Mouse (Mus musculus) CH12.LX (cell line): ENCODE measurements around the gene Snrpg. TPM values are rescaled to one million over a fixed set of nuclear protein-coding genes. Genes with fewer than 3 reads are reported as not detected.
A peak's percentile ranks its signal among the peaks of the same experiment; 100 is the strongest.

ENCODE experiments used
- DNase-seq: peaks from one replicate; pipeline ENCODE4 v3.0.0-alpha.2; 2013; ENCODE audit errors: extremely low read depth
- H3K27ac ChIP-seq: 2 replicates; pipeline ENCODE4 v1.5.1; 2012; ENCODE audit warnings: low read depth, mild to moderate bottlenecking, control low read depth, moderate library complexity; ENCODE audit not compliant: insufficient read depth
- H3K27me3 ChIP-seq: replicated peaks from 2 replicates; pipeline ENCODE3; 2012; ENCODE audit warnings: inconsistent platforms
- H3K36me3 ChIP-seq, 2 experiments: replicated peaks in 1 of 2; 2 replicates each; pipeline versions ENCODE3 to v1.6.1; 2012; ENCODE audit warnings: inconsistent platforms in 1 of 2, low read length in 1 of 2, mild to moderate bottlenecking in 1 of 2, mixed read lengths in 1 of 2, moderate library complexity in 1 of 2; ENCODE audit not compliant: control insufficient read depth in 1 of 2, insufficient read depth in 1 of 2
- H3K4me1 ChIP-seq, 2 experiments: 2 replicates each; pipeline ENCODE4 v1.6.1; 2012; ENCODE audit warnings: inconsistent platforms in 1 of 2, moderate library complexity in 1 of 2; ENCODE audit not compliant: insufficient read depth in 2 of 2, control insufficient read depth in 1 of 2
- H3K4me2 ChIP-seq: 2 replicates; pipeline ENCODE4 v1.6.1; 2012; ENCODE audit warnings: low read depth, mild to moderate bottlenecking, control low read depth; ENCODE audit not compliant: poor library complexity, insufficient read depth, severe bottlenecking
- H3K4me3 ChIP-seq, 3 experiments: fragments of 150-350 bp in 1 of 3; sonication (generic) in 1 of 3; replicated peaks in 1 of 3; 2 replicates each; pipeline versions ENCODE3 to v1.5.1; 2011 to 2012; ENCODE audit warnings: low read depth in 2 of 3, low read length in 2 of 3, mild to moderate bottlenecking in 2 of 3, moderate library complexity in 2 of 3, control low read depth in 1 of 3, improper control_type of control experiment in 1 of 3, inconsistent platforms in 1 of 3, mixed read lengths in 1 of 3; ENCODE audit not compliant: poor library complexity in 1 of 3
- H3K79me2 ChIP-seq: replicated peaks from 2 replicates; pipeline ENCODE4 v1.6.1; 2012; ENCODE audit warnings: mild to moderate bottlenecking, moderate library complexity; ENCODE audit not compliant: control insufficient read depth, poor library complexity, insufficient read depth, severe bottlenecking; ENCODE audit errors: extremely low read depth
- H3K9ac ChIP-seq: 2 replicates; pipeline ENCODE4 v1.6.1; 2012; ENCODE audit warnings: low read depth, mild to moderate bottlenecking, control low read depth, moderate library complexity; ENCODE audit not compliant: insufficient read depth
- H3K9me3 ChIP-seq: replicated peaks from 2 replicates; pipeline ENCODE3; 2012; ENCODE audit warnings: low read length, inconsistent platforms, mixed read lengths
- CHD2 ChIP-seq: IDR thresholded peaks from 2 replicates; pipeline ENCODE4 v1.6.1; 2011; ENCODE audit warnings: low read length, improper control_type of control experiment
- CTCF ChIP-seq, 2 experiments: IDR thresholded peaks in 1 of 2; conservative IDR thresholded peaks in 1 of 2; 2 replicates each; pipeline ENCODE4 v1.5.1; 2011 to 2012; ENCODE audit warnings: low read depth in 2 of 2, low read length in 2 of 2, improper control_type of control experiment in 1 of 2, inconsistent platforms in 1 of 2, mild to moderate bottlenecking in 1 of 2, moderate library complexity in 1 of 2
- E2F4 ChIP-seq: IDR thresholded peaks from 2 replicates; pipeline ENCODE4 v1.6.1; 2011; ENCODE audit warnings: low read depth, low read length, improper control_type of control experiment; ENCODE audit not compliant: insufficient replicate concordance
- ELF1 ChIP-seq: IDR thresholded peaks from 2 replicates; pipeline ENCODE4 v1.6.1; 2014; ENCODE audit warnings: low read depth, mild to moderate bottlenecking, inconsistent platforms, low read length, improper control_type of control experiment
- EP300 ChIP-seq: IDR thresholded peaks from 2 replicates; pipeline ENCODE4 v1.6.1; 2011; ENCODE audit warnings: low read length, improper control_type of control experiment
- HCFC1 ChIP-seq: IDR thresholded peaks from 2 replicates; pipeline ENCODE4 v1.6.1; 2012; ENCODE audit warnings: low read depth, mild to moderate bottlenecking, inconsistent platforms, low read length, improper control_type of control experiment
- IRF4 ChIP-seq: IDR thresholded peaks from 2 replicates; pipeline ENCODE4 v1.6.1; 2014; ENCODE audit warnings: low read depth, mild to moderate bottlenecking, inconsistent platforms, low read length, improper control_type of control experiment
- JUN ChIP-seq: IDR thresholded peaks from 2 replicates; pipeline ENCODE4 v1.6.1; 2011; ENCODE audit warnings: low read depth, mild to moderate bottlenecking, low read length, improper control_type of control experiment, moderate library complexity; ENCODE audit not compliant: insufficient read depth
- JUND ChIP-seq: conservative IDR thresholded peaks from 2 replicates; pipeline ENCODE4 v1.6.1; 2011; ENCODE audit warnings: low read depth, low read length, improper control_type of control experiment
- MAFK ChIP-seq: IDR thresholded peaks from 2 replicates; pipeline ENCODE4 v1.6.1; 2011; ENCODE audit warnings: low read length, improper control_type of control experiment; ENCODE audit not compliant: insufficient replicate concordance
- MAX ChIP-seq: IDR thresholded peaks from 2 replicates; pipeline ENCODE4 v1.6.1; 2011; ENCODE audit warnings: low read length, improper control_type of control experiment
- MAZ ChIP-seq: IDR thresholded peaks from 2 replicates; pipeline ENCODE4 v1.6.1; 2012; ENCODE audit warnings: low read depth, mild to moderate bottlenecking, inconsistent platforms, low read length, improper control_type of control experiment, moderate library complexity
- MEF2A ChIP-seq: IDR thresholded peaks from 2 replicates; pipeline ENCODE4 v1.6.1; 2014; ENCODE audit warnings: low read depth, mild to moderate bottlenecking, inconsistent platforms, low read length, improper control_type of control experiment, borderline replicate concordance
- MYC ChIP-seq: IDR thresholded peaks from 2 replicates; pipeline ENCODE4 v1.6.1; 2011; ENCODE audit warnings: low read depth, mild to moderate bottlenecking, improper control_type of control experiment, low read length
- NRF1 ChIP-seq: IDR thresholded peaks from 2 replicates; pipeline ENCODE4 v1.6.1; 2014; ENCODE audit warnings: low read depth, mild to moderate bottlenecking, inconsistent platforms, low read length, improper control_type of control experiment, moderate library complexity
- RAD21 ChIP-seq: IDR thresholded peaks from 2 replicates; pipeline ENCODE4 v1.6.1; 2011; ENCODE audit warnings: low read depth, mild to moderate bottlenecking, low read length, improper control_type of control experiment, moderate library complexity
- RCOR1 ChIP-seq: conservative IDR thresholded peaks from 2 replicates; pipeline ENCODE4 v1.6.1; 2012; ENCODE audit warnings: low read depth, mild to moderate bottlenecking, inconsistent platforms, low read length, improper control_type of control experiment
- SIN3A ChIP-seq: IDR thresholded peaks from 2 replicates; pipeline ENCODE4 v1.6.1; 2012; ENCODE audit warnings: low read length, improper control_type of control experiment, inconsistent platforms
- SMC3 ChIP-seq: IDR thresholded peaks from 2 replicates; pipeline ENCODE4 v1.6.1; 2011; ENCODE audit warnings: low read depth, low read length, improper control_type of control experiment
- TBP ChIP-seq: conservative IDR thresholded peaks from 2 replicates; pipeline ENCODE4 v1.6.1; 2011; ENCODE audit warnings: low read depth, low read length, improper control_type of control experiment
- TCF12 ChIP-seq: IDR thresholded peaks from 2 replicates; pipeline ENCODE4 v1.6.1; 2014; ENCODE audit warnings: low read depth, mild to moderate bottlenecking, inconsistent platforms, low read length, improper control_type of control experiment
- UBTF ChIP-seq: IDR thresholded peaks from 2 replicates; pipeline ENCODE4 v1.6.1; 2012; ENCODE audit warnings: low read depth, mild to moderate bottlenecking, inconsistent platforms, low read length, improper control_type of control experiment, moderate library complexity
- ZC3H11A ChIP-seq: IDR thresholded peaks from 2 replicates; pipeline ENCODE4 v1.6.1; 2012; ENCODE audit warnings: low read depth, mild to moderate bottlenecking, inconsistent platforms, low read length, improper control_type of control experiment
- ZKSCAN1 ChIP-seq: IDR thresholded peaks from 2 replicates; pipeline ENCODE4 v1.6.1; 2012; ENCODE audit warnings: low read depth, inconsistent platforms, low read length, improper control_type of control experiment, borderline replicate concordance
- ZNF384 ChIP-seq: IDR thresholded peaks from 2 replicates; pipeline ENCODE4 v1.6.1; 2012; ENCODE audit warnings: low read depth, low read length, improper control_type of control experiment, inconsistent platforms
- dilution Hi-C: fragments of 300-500 bp; cut with MboI; formaldehyde crosslinking; loops from 2 replicates; pipeline ENCODE4 v1.14.3; 2020; ENCODE audit warnings: low sequenced_read_pairs; ENCODE audit not compliant: extremely low pct_unique_long_range_greater_than_20kb, extremely low pct_ligation_motif_present
- in situ Hi-C: fragments of 300-500 bp; cut with MboI; formaldehyde crosslinking; loops from 3 replicates; pipeline ENCODE4 v1.14.3; 2019; ENCODE audit warnings: low sequenced_read_pairs, low pct_ligation_motif_present, low pct_unique_long_range_greater_than_20kb, mixed read lengths
- polyA plus RNA-seq: library from polyadenylated mRNA; unstranded; fragments of >175 nt; gene quantifications from 2 replicates; pipeline ENCODE4 v1.2.1, GENCODE M21; 2012; ENCODE audit warnings: low read depth; ENCODE audit not compliant: insufficient read length
- total RNA-seq, 2 experiments: library from RNA; depleted of rRNA; stranded (reverse); fragments of 300-350 nt in 1 of 2; fragments of >200 nt in 1 of 2; gene quantifications; 2 replicates each; pipeline ENCODE4 v1.2.3; 2012 to 2014

Gene Snrpg
- total and polyA plus RNA-seq, 3 experiments: 146 to 462 (median 446) TPM

DNA sequence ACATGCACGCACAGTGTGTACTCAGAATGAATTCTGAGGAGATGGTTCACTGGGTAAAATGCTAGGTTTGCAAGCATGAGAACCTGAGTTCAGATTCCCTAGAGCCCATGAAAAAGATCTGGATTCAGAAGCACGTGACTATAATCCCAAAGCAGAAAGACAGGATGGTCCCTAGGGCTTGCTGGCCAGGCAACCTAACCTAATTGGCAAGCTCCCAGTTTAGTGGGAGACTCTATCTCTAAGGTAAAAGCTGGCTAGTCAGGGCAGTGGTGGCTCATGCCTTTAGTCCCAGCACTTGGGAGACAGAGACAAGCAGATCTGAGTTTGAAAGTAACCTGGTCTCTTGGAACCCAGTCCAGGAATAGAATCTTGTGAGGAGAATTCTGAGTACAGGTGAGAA is 27.9 kb downstream of the Snrpg start:
- in situ Hi-C loops (no loop called here), dilution Hi-C loops (no loop called here)
- peaks cover 8% of the 10 kb centered on the region for H3K27me3 ChIP-seq
- no peak overlapping the region for H3K4me2 ChIP-seq
- H3K9me3 ChIP-seq: no peaks in the 10 kb centered on the region
- DNase-seq: no peak
- no peak overlapping the region for H3K4me3 ChIP-seq
- H3K79me2 ChIP-seq: no peaks in the 10 kb centered on the region; the same call in 1 of the 2 replicates
- H3K9ac ChIP-seq: no peak overlapping the region
- no peak overlapping the region for H3K27ac ChIP-seq
- no peak for TF ChIP-seq JUN
- no peak for TF ChIP-seq EP300
- H3K36me3 ChIP-seq: peaks cover 4 to 5% of the 10 kb centered on the region in 2 experiments
- H3K4me1 ChIP-seq: peaks cover 3 to 25% of the 10 kb centered on the region in 2 experiments; a peak in 3 of 4 replicates

DNA sequence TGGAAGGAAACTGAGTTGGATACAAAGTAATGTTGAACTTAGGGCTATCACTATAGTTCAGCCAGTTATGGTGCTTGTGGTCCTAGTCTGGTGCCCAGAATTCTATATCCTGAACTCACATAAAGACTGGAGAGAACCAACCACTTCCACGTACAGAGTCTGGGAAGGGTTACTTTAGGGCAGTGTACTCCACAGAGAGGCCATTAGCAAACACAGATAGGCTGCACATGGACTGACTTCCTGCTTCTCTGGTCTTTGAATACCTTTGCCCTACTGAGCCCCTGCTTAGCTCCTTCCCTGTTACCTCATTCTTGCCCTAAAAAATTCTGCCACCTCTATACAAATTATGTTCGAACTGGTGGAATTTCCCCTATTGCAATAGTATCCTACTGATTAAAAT is 28.9 kb downstream of the Snrpg start:
- in situ Hi-C loops: loop anchor here (5.0 kb wide), 1 partner anchor 33 kb away; the partner anchor contains the start of gene Fam136a

DNA sequence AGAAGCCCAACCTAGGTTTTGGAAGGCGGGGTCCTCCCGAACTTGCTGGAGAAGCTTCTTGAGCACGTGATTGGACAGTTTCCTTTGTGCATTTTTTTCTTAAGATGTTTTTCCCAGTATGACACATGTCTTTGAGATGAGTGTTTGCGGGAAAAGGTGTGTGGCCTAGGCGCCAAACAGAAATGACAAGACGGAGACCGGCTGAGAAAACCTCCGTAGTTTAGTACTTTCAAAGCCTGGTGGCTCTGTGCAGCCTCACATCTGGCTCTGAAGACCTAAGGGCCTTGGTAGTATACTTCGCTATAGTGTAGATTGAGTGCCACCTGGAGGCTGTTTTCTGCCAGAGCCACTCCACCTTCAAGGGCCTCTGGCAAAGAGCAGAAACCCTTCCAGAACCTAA is 29.9 kb downstream of the Snrpg start:
- H3K9me3 ChIP-seq: no peaks in the 10 kb centered on the region
- peaks cover 3 to 23% of the 10 kb centered on the region in 2 experiments; a peak in 3 of 4 replicates for H3K4me1 ChIP-seq
- H3K27me3 ChIP-seq: peaks cover 8% of the 10 kb centered on the region
- no peak overlapping the region for H3K27ac ChIP-seq
- peak overlapping the region; percentile 79 for H3K4me2 ChIP-seq
- peak overlapping the region in 1 of 3 experiments; percentile 19 for H3K4me3 ChIP-seq
- H3K36me3 ChIP-seq: no peaks in the 10 kb centered on the region
- H3K79me2 ChIP-seq: peaks cover 12% of the 10 kb centered on the region
- H3K9ac ChIP-seq: no peak overlapping the region
- in situ Hi-C loops: loop anchor here (5.0 kb wide), 1 partner anchor 34 kb away; the partner anchor contains the start of gene Fam136a
- DNase-seq: peak; percentile 85
- dilution Hi-C loops: no loop called here
- TF ChIP-seq IRF4: peak; percentile 63
- TF ChIP-seq ZNF384: 0 out of 2 replicates have a peak, but pooled peaks have one; percentile 43
- peak; percentile 54 for TF ChIP-seq NRF1
- peak; percentile 45; the same call in 1 of the 2 replicates for TF ChIP-seq HCFC1
- TF ChIP-seq ZC3H11A: peak; percentile 41
- TF ChIP-seq MAFK: 0 out of 2 replicates have a peak, but pooled peaks have one; percentile 10
- TF ChIP-seq CTCF (conservative IDR thresholded peaks at IDR 0.05 in 1 of 2, IDR thresholded peaks at IDR 0.05 in 1 of 2; ENCODE audit: low read depth in 2 of 2, low read length in 2 of 2): peak; percentile 41 to 97
- no peak for TF ChIP-seq TBP
- TF ChIP-seq E2F4: 0 out of 2 replicates have a peak, but pooled peaks have one; percentile 52
- TF ChIP-seq SMC3: peak; percentile 84
- TF ChIP-seq JUND: peak; percentile 12; the same call in 1 of the 2 replicates
- TF ChIP-seq MYC: peak; percentile 75
- peak; percentile 82 for TF ChIP-seq SIN3A
- TF ChIP-seq ZKSCAN1: no peak
- 0 out of 2 replicates have a peak, but pooled peaks have one; percentile 38 for TF ChIP-seq CHD2
- peak; percentile 77 for TF ChIP-seq MAZ
- TF ChIP-seq ELF1: peak; percentile 39; the same call in 1 of the 2 replicates
- TF ChIP-seq RCOR1: no peak
- peak; percentile 60 for TF ChIP-seq MEF2A
- peak; percentile 77 for TF ChIP-seq MAX
- peak; percentile 98 for TF ChIP-seq RAD21
- no peak for TF ChIP-seq EP300
- peak; percentile 67 for TF ChIP-seq TCF12

More for the DNA sequence above, 28.9 kb downstream of the Snrpg start:
- Histone ChIP-seq H3K27me3 (peaks cover 8% of the 10 kb centered on the region), H3K36me3 (no peaks in the 10 kb centered on the region), H3K4me3 (no peak overlapping the region)
- dilution Hi-C loops: no loop called here
- TF ChIP-seq UBTF: no peak
- no peak for TF ChIP-seq MEF2A
- TF ChIP-seq, all 38 proteins: peak for 0
- Histone ChIP-seq H3K9me3 (no peaks in the 10 kb centered on the region), H3K4me1 (peaks cover 3 to 25% of the 10 kb centered on the region in 2 experiments; a peak in 3 of 4 replicates), H3K27ac (no peak overlapping the region), H3K4me2 (no peak overlapping the region), H3K79me2 (peaks cover 3% of the 10 kb centered on the region), H3K9ac (no peak overlapping the region)
- no peak for DNase-seq
